Mouse (Mus musculus): ENCODE results near the gene Pla2g4e. TPM values are rescaled to one million over a fixed set of nuclear protein-coding genes. Genes with fewer than 3 reads are reported as not detected.

Gene Pla2g4e
- total and polyA plus RNA-seq, 3 experiments, result 0.05 TPM; not detected in 2

GRCm38 (mm10) chr2:120149634-120150033 lies 95.5 kb downstream of the Pla2g4e start:
- no peak for TF ChIP-seq POLR2AphosphoS5 (IDR thresholded peaks at IDR 0.05; ENCODE audit: insufficient replicate concordance, low read depth, low read length)
- Histone ChIP-seq H3K27me3 (ENCODE audit: insufficient read depth, low read length) (no peaks in the 10 kb centered on the region), H3K36me3 (replicated peaks) (peaks cover 40% of the 10 kb centered on the region), H3K4me3 (ENCODE audit: low read depth, low read length) (no peak overlapping the region), H3K4me1 (ENCODE audit: insufficient read depth, low read depth, low read length) (peaks cover 15% of the 10 kb centered on the region), H3K9me3 (replicated peaks) (no peaks in the 10 kb centered on the region)
- ATAC-seq (ENCODE audit: extremely low read depth, insufficient number of reproducible peaks, low FRiP score, poor library complexity, severe bottlenecking) (no peak), DNase-seq (ENCODE audit: low spot score) (no peak)

GRCm38 (mm10) chr2:120147999-120148398 lies 97.1 kb downstream of the Pla2g4e start:
- Histone ChIP-seq H3K27me3 (ENCODE audit: insufficient read depth, low read length) (no peaks in the 10 kb centered on the region), H3K36me3 (replicated peaks) (peaks cover 43% of the 10 kb centered on the region), H3K4me1 (ENCODE audit: insufficient read depth, low read depth, low read length) (peaks cover 5% of the 10 kb centered on the region), H3K4me3 (ENCODE audit: low read depth, low read length) (no peak overlapping the region), H3K9me3 (replicated peaks) (no peaks in the 10 kb centered on the region)
- no peak for TF ChIP-seq TAL1 (conservative IDR thresholded peaks at IDR 0.05; ENCODE audit: low read depth, low read length)
- no peak for TF ChIP-seq GATA2 (IDR thresholded peaks at IDR 0.05; ENCODE audit: borderline replicate concordance, low read depth, low read length)
- no peak for TF ChIP-seq GATA1 (IDR thresholded peaks at IDR 0.05; ENCODE audit: borderline replicate concordance, low read length)
- TF ChIP-seq POLR2AphosphoS5 (IDR thresholded peaks at IDR 0.05; ENCODE audit: insufficient replicate concordance, low read depth, low read length), result no peak
- no peak for TF ChIP-seq CTCF (IDR thresholded peaks at IDR 0.05; ENCODE audit: low read depth, low read length)
- ATAC-seq (ENCODE audit: extremely low read depth, insufficient number of reproducible peaks, low FRiP score, poor library complexity, severe bottlenecking), result no peak
- DNase-seq (ENCODE audit: low spot score), result no peak

- no peak overlapping the region for H3K4me3 ChIP-seq (ENCODE audit: low read depth, low read length)
- no peaks in the 10 kb centered on the region for H3K9me3 ChIP-seq (replicated peaks)
- H3K36me3 ChIP-seq (replicated peaks), result peaks cover 40% of the 10 kb centered on the region
- no peak for TF ChIP-seq GATA2 (IDR thresholded peaks at IDR 0.05; ENCODE audit: borderline replicate concordance, low read depth, low read length)
- no peak for TF ChIP-seq TAL1 (conservative IDR thresholded peaks at IDR 0.05; ENCODE audit: low read depth, low read length)
- TF ChIP-seq GATA1 (IDR thresholded peaks at IDR 0.05; ENCODE audit: borderline replicate concordance, low read length), result no peak
- no peak for TF ChIP-seq CTCF (IDR thresholded peaks at IDR 0.05; ENCODE audit: low read depth, low read length)
- TF ChIP-seq POLR2AphosphoS5 (IDR thresholded peaks at IDR 0.05; ENCODE audit: insufficient replicate concordance, low read depth, low read length), result no peak
- H3K4me1 ChIP-seq (ENCODE audit: insufficient read depth, low read depth, low read length), result no peaks in the 10 kb centered on the region; the same call in 1 of the 2 replicates
- no peak for DNase-seq (ENCODE audit: low spot score)
- ATAC-seq (ENCODE audit: extremely low read depth, insufficient number of reproducible peaks, low FRiP score, poor library complexity, severe bottlenecking), result no peak
- H3K27me3 ChIP-seq (ENCODE audit: insufficient read depth, low read length), result no peaks in the 10 kb centered on the region
These were observed 97.8 kb downstream of the Pla2g4e start for GRCm38 (mm10) chr2:120147364-120147763.

GRCm38 (mm10) chr2:120146543-120146942 lies 98.6 kb downstream of the Pla2g4e start:
- Histone ChIP-seq H3K4me1 (ENCODE audit: insufficient read depth, low read depth, low read length) (no peaks in the 10 kb centered on the region), H3K36me3 (replicated peaks) (peaks cover 37% of the 10 kb centered on the region)
- ATAC-seq (ENCODE audit: extremely low read depth, insufficient number of reproducible peaks, low FRiP score, poor library complexity, severe bottlenecking), result no peak

GRCm38 (mm10) chr2:120144390-120144789 lies 100.7 kb downstream of the Pla2g4e start:
- Histone ChIP-seq H3K36me3 (replicated peaks) (peaks cover 34% of the 10 kb centered on the region), H3K4me1 (ENCODE audit: insufficient read depth, low read depth, low read length) (no peaks in the 10 kb centered on the region), H3K9me3 (replicated peaks) (no peaks in the 10 kb centered on the region), H3K27me3 (ENCODE audit: insufficient read depth, low read length) (no peaks in the 10 kb centered on the region), H3K4me3 (ENCODE audit: low read depth, low read length) (no peak overlapping the region)
- no peak for DNase-seq (ENCODE audit: low spot score)
- no peak for ATAC-seq (ENCODE audit: extremely low read depth, insufficient number of reproducible peaks, low FRiP score, poor library complexity, severe bottlenecking)
- no peak for TF ChIP-seq CTCF (IDR thresholded peaks at IDR 0.05; ENCODE audit: low read depth, low read length)
- TF ChIP-seq GATA1 (IDR thresholded peaks at IDR 0.05; ENCODE audit: borderline replicate concordance, low read length), result no peak
- no peak for TF ChIP-seq GATA2 (IDR thresholded peaks at IDR 0.05; ENCODE audit: borderline replicate concordance, low read depth, low read length)
- no peak for TF ChIP-seq POLR2AphosphoS5 (IDR thresholded peaks at IDR 0.05; ENCODE audit: insufficient replicate concordance, low read depth, low read length)

More at GRCm38 (mm10) chr2:120146543-120146942, 98.6 kb downstream of the Pla2g4e start:
- Histone ChIP-seq H3K4me3 (ENCODE audit: low read depth, low read length) (no peak overlapping the region), H3K9me3 (replicated peaks) (no peaks in the 10 kb centered on the region), H3K27me3 (ENCODE audit: insufficient read depth, low read length) (no peaks in the 10 kb centered on the region)
- TF ChIP-seq POLR2AphosphoS5 (IDR thresholded peaks at IDR 0.05; ENCODE audit: insufficient replicate concordance, low read depth, low read length) (no peak), GATA2 (IDR thresholded peaks at IDR 0.05; ENCODE audit: borderline replicate concordance, low read depth, low read length) (no peak), CTCF (IDR thresholded peaks at IDR 0.05; ENCODE audit: low read depth, low read length) (no peak), GATA1 (IDR thresholded peaks at IDR 0.05; ENCODE audit: borderline replicate concordance, low read length) (no peak), TAL1 (conservative IDR thresholded peaks at IDR 0.05; ENCODE audit: low read depth, low read length) (no peak)
- DNase-seq (ENCODE audit: low spot score), result no peak

GRCm38 (mm10) chr2:120142336-120142735 lies 102.8 kb downstream of the Pla2g4e start:
- H3K4me3 ChIP-seq (ENCODE audit: low read depth, low read length), result no peak overlapping the region
- no peaks in the 10 kb centered on the region for H3K9me3 ChIP-seq (replicated peaks)
- H3K4me1 ChIP-seq (ENCODE audit: insufficient read depth, low read depth, low read length), result no peaks in the 10 kb centered on the region
- no peaks in the 10 kb centered on the region for H3K27me3 ChIP-seq (ENCODE audit: insufficient read depth, low read length)
- DNase-seq (ENCODE audit: low spot score) (no peak), ATAC-seq (ENCODE audit: extremely low read depth, insufficient number of reproducible peaks, low FRiP score, poor library complexity, severe bottlenecking) (no peak)
- peaks cover 30% of the 10 kb centered on the region for H3K36me3 ChIP-seq (replicated peaks)
- no peak for TF ChIP-seq TAL1 (conservative IDR thresholded peaks at IDR 0.05; ENCODE audit: low read depth, low read length)
- TF ChIP-seq GATA1 (IDR thresholded peaks at IDR 0.05; ENCODE audit: borderline replicate concordance, low read length), result no peak
- TF ChIP-seq POLR2AphosphoS5 (IDR thresholded peaks at IDR 0.05; ENCODE audit: insufficient replicate concordance, low read depth, low read length), result no peak
- no peak for TF ChIP-seq CTCF (IDR thresholded peaks at IDR 0.05; ENCODE audit: low read depth, low read length)
- no peak for TF ChIP-seq GATA2 (IDR thresholded peaks at IDR 0.05; ENCODE audit: borderline replicate concordance, low read depth, low read length)

- no peak for ATAC-seq (ENCODE audit: extremely low read depth, insufficient number of reproducible peaks, low FRiP score, poor library complexity, severe bottlenecking)
- no peaks in the 10 kb centered on the region for H3K9me3 ChIP-seq (replicated peaks)
- TF ChIP-seq GATA2 (IDR thresholded peaks at IDR 0.05; ENCODE audit: borderline replicate concordance, low read depth, low read length), result no peak
- no peak for TF ChIP-seq GATA1 (IDR thresholded peaks at IDR 0.05; ENCODE audit: borderline replicate concordance, low read length)
- no peak for TF ChIP-seq CTCF (IDR thresholded peaks at IDR 0.05; ENCODE audit: low read depth, low read length)
- TF ChIP-seq POLR2AphosphoS5 (IDR thresholded peaks at IDR 0.05; ENCODE audit: insufficient replicate concordance, low read depth, low read length), result no peak
- TF ChIP-seq TAL1 (conservative IDR thresholded peaks at IDR 0.05; ENCODE audit: low read depth, low read length), result no peak
- no peaks in the 10 kb centered on the region for H3K4me1 ChIP-seq (ENCODE audit: insufficient read depth, low read depth, low read length)
- DNase-seq (ENCODE audit: low spot score), result no peak
- H3K4me3 ChIP-seq (ENCODE audit: low read depth, low read length), result no peak overlapping the region
- no peaks in the 10 kb centered on the region for H3K27me3 ChIP-seq (ENCODE audit: insufficient read depth, low read length)
- peaks cover 29% of the 10 kb centered on the region for H3K36me3 ChIP-seq (replicated peaks)
These were observed 103.5 kb downstream of the Pla2g4e start for GRCm38 (mm10) chr2:120141671-120142070.
